Mouse (Mus musculus) megakaryocyte, embryonic 14.5 days (primary cell): ENCODE results near the gene Camkk2.

Experiments used
- FLI1 ChIP-seq: IDR thresholded peaks from 2 replicates; pipeline ENCODE4 v1.6.1; 2012; ENCODE audit warnings: low read length, inconsistent platforms, mixed read lengths
- GATA1 ChIP-seq: IDR thresholded peaks from 3 replicates; pipeline ENCODE4 v1.6.1; 2012; ENCODE audit warnings: mixed read lengths, low read length, inconsistent platforms, borderline replicate concordance

GRCm38 (mm10) chr5:122726068-122726467, 53.1 kb downstream of the Camkk2 start:
- TF ChIP-seq GATA1 = no peak
- TF ChIP-seq FLI1 = no peak
